ENCODE assay signal across 20 mouse cellular contexts in the genomic region with DNA sequence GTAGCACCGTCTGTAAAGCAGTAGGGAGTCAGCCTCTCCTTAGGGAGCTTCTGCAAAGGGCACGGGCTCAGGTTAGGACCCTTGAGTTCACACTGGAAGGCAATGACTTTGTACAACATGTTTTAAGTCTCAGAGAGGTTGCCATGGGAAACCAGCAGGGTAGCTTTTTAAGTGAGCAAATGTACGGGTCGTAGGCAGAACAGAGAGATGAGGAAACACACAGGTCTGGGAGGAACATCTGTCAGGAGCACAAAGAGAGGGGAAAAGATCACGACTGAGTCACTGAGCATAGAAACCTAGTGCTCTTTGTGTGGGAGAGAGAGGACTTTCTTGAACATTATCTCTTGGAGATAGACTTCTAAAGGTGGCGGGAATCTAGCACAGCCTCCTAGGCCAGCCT. TPM values are rescaled to one million over a fixed set of nuclear protein-coding genes. Genes with fewer than 3 reads are reported as not detected.
DNase-seq lines count a peak whose midpoint lies in the region; ATAC-seq lines count a peak whose summit lies in the region.
"Had no signal": no experiment of that assay in that cellular context is flagged by ENCODE, and none has a peak within 500 bp of the region (broad histone marks: within the 10 kb centered on the region; RNA-seq: fewer than 3 reads in every experiment).

No protein-coding gene starts in this region.

- no peaks in the 10 kb centered on the region for H3K9me3 ChIP-seq in forebrain, embryonic 14.5 days (replicated peaks; ENCODE audit: control insufficient read depth, low read length)
- H3K9me3 ChIP-seq in forebrain, embryonic 13.5 days (replicated peaks) = peaks cover 9% of the 10 kb centered on the region; the same call in 1 of the 2 replicates
- H3K9me3 ChIP-seq in midbrain, embryonic 11.5 days (ENCODE audit: control insufficient read depth, low read length) = peaks cover 4% of the 10 kb centered on the region; the same call in 1 of the 2 replicates
- H3K9me3 ChIP-seq in midbrain, embryonic 16.5 days (replicated peaks; ENCODE audit: control insufficient read depth, low read length, poor library complexity, severe bottlenecking) = no peaks in the 10 kb centered on the region
- H3K9me3 ChIP-seq: embryonic facial prominence, embryonic 12.5 days; heart, embryonic 13.5 days; hindbrain, embryonic 15.5 days had no signal

- no peaks in the 10 kb centered on the region for H3K36me3 ChIP-seq in forebrain, embryonic 14.5 days (ENCODE audit: control insufficient read depth, insufficient read depth, low read length)
- H3K36me3 ChIP-seq in forebrain, embryonic 13.5 days (ENCODE audit: poor library complexity, severe bottlenecking) = no peaks in the 10 kb centered on the region
- H3K36me3 ChIP-seq in midbrain, embryonic 11.5 days (ENCODE audit: control insufficient read depth, insufficient read depth, low read length) = no peaks in the 10 kb centered on the region
- no peaks in the 10 kb centered on the region for H3K36me3 ChIP-seq in midbrain, embryonic 16.5 days (ENCODE audit: control insufficient read depth, insufficient read depth, low read length)
- H3K36me3 ChIP-seq: embryonic facial prominence, embryonic 12.5 days; heart, embryonic 13.5 days; hindbrain, embryonic 15.5 days had no signal

- H3K4me2 ChIP-seq in forebrain, embryonic 14.5 days (ENCODE audit: low read length) = no peak overlapping the region
- no peak overlapping the region for H3K4me2 ChIP-seq in forebrain, embryonic 13.5 days
- H3K4me2 ChIP-seq in midbrain, embryonic 11.5 days = no peak overlapping the region
- H3K4me2 ChIP-seq in midbrain, embryonic 16.5 days (ENCODE audit: low read length) = no peak overlapping the region
- H3K4me2 ChIP-seq: embryonic facial prominence, embryonic 12.5 days; heart, embryonic 13.5 days; hindbrain, embryonic 15.5 days had no signal

- DNase-seq in forebrain, embryonic 14.5 days (ENCODE audit: low spot score) = peak; percentile 29
- DNase-seq in midbrain, embryonic 11.5 days (ENCODE audit: low spot score, missing footprints) = peak; percentile 75
- DNase-seq in mesoderm, embryonic 11.5 days (ENCODE audit: low read depth, low spot score) = peak; percentile 11
- no peak for DNase-seq in urinary bladder, postnatal 4 days (ENCODE audit: low spot score in 2 of 2)
- DNase-seq: adrenal gland, adult 2 months; adrenal gland, postnatal 25 days; cerebellum, adult 11 months; cerebellum, adult 9-10 months; cerebellum, postnatal 25 days; gastrocnemius, postnatal 36 days; heart, adult 11 months; heart, postnatal 36 days had no signal

- no peak overlapping the region for H3K27ac ChIP-seq in forebrain, embryonic 14.5 days (ENCODE audit: low read depth, low read length)
- no peak overlapping the region for H3K27ac ChIP-seq in forebrain, embryonic 13.5 days
- H3K27ac ChIP-seq in midbrain, embryonic 11.5 days (ENCODE audit: low read depth, low read length) = no peak overlapping the region
- H3K27ac ChIP-seq in midbrain, embryonic 16.5 days (ENCODE audit: low read length) = no peak overlapping the region
- H3K27ac ChIP-seq: embryonic facial prominence, embryonic 12.5 days; heart, embryonic 13.5 days; hindbrain, embryonic 15.5 days had no signal

- ATAC-seq in forebrain, embryonic 14.5 days = no peak
- no peak for ATAC-seq in forebrain, embryonic 13.5 days
- ATAC-seq in midbrain, embryonic 11.5 days (ENCODE audit: low FRiP score) = no peak
- ATAC-seq in midbrain, embryonic 16.5 days = no peak
- ATAC-seq: forebrain, embryonic 16.5 days; intestine, embryonic 16.5 days; Patski had no signal

- WGBS in forebrain, embryonic 14.5 days = 50% methylated on average over 6 of the region's 6 CpGs
- 47% methylated on average over 6 of the region's 6 CpGs for WGBS in forebrain, embryonic 13.5 days
- WGBS in midbrain, embryonic 11.5 days = 20% methylated on average over 6 of the region's 6 CpGs
- WGBS in midbrain, embryonic 16.5 days = 20% methylated on average over 6 of the region's 6 CpGs

- no peaks in the 10 kb centered on the region for H3K4me1 ChIP-seq in forebrain, embryonic 14.5 days (ENCODE audit: control insufficient read depth, insufficient read depth, low read length)
- H3K4me1 ChIP-seq in forebrain, embryonic 13.5 days = no peaks in the 10 kb centered on the region
- peaks cover 3% of the 10 kb centered on the region for H3K4me1 ChIP-seq in midbrain, embryonic 11.5 days (ENCODE audit: control insufficient read depth, insufficient read depth, low read length)
- no peaks in the 10 kb centered on the region for H3K4me1 ChIP-seq in midbrain, embryonic 16.5 days (ENCODE audit: control insufficient read depth, insufficient read depth, low read length)
- H3K4me1 ChIP-seq: embryonic facial prominence, embryonic 12.5 days; heart, embryonic 13.5 days; hindbrain, embryonic 15.5 days had no signal

- H3K9ac ChIP-seq in forebrain, embryonic 14.5 days (ENCODE audit: low read length) = no peak overlapping the region
- no peak overlapping the region for H3K9ac ChIP-seq in forebrain, embryonic 13.5 days
- no peak overlapping the region for H3K9ac ChIP-seq in midbrain, embryonic 11.5 days (ENCODE audit: low read length)
- no peak overlapping the region for H3K9ac ChIP-seq in midbrain, embryonic 16.5 days (ENCODE audit: low read depth, low read length)
- H3K9ac ChIP-seq: embryonic facial prominence, embryonic 12.5 days; heart, embryonic 13.5 days; hindbrain, embryonic 15.5 days had no signal

- no peak overlapping the region for H3K4me3 ChIP-seq in forebrain, embryonic 14.5 days (ENCODE audit: low read depth, low read length)
- H3K4me3 ChIP-seq in forebrain, embryonic 13.5 days = no peak overlapping the region
- H3K4me3 ChIP-seq in midbrain, embryonic 11.5 days (ENCODE audit: low read depth, low read length) = no peak overlapping the region
- H3K4me3 ChIP-seq in midbrain, embryonic 16.5 days (ENCODE audit: low read depth, low read length) = no peak overlapping the region
- H3K4me3 ChIP-seq: embryonic facial prominence, embryonic 12.5 days; heart, embryonic 13.5 days; hindbrain, embryonic 15.5 days had no signal

- no peaks in the 10 kb centered on the region for H3K27me3 ChIP-seq in forebrain, embryonic 14.5 days (replicated peaks; ENCODE audit: control insufficient read depth, insufficient read depth, low read length)
- H3K27me3 ChIP-seq in forebrain, embryonic 13.5 days = peaks cover 7% of the 10 kb centered on the region; the same call in 1 of the 2 replicates
- no peaks in the 10 kb centered on the region for H3K27me3 ChIP-seq in midbrain, embryonic 11.5 days (ENCODE audit: control insufficient read depth, insufficient read depth, low read length)
- H3K27me3 ChIP-seq in midbrain, embryonic 16.5 days (ENCODE audit: control insufficient read depth, insufficient read depth, low read depth, low read length) = no peaks in the 10 kb centered on the region
- H3K27me3 ChIP-seq: embryonic facial prominence, embryonic 12.5 days; heart, embryonic 13.5 days; hindbrain, embryonic 15.5 days had no signal

RNA-seq across cellular contexts. Expression of a gene that starts 7.8 kb away (rescaled TPM):
- polyA plus RNA-seq in forebrain, embryonic 14.5 days (2014; fragmentation: Nextera tagmentation; extraction: Ambion mirVana) = 7.2 and 9.0 TPM in 2 replicates
- 4.1 and 4.3 TPM in 2 replicates for polyA plus RNA-seq in forebrain, embryonic 13.5 days (2015; fragmentation: Nextera tagmentation; extraction: Ambion mirVana)
- polyA plus RNA-seq in midbrain, embryonic 11.5 days (2014; fragmentation: Nextera tagmentation; extraction: Ambion mirVana) = 3.3 and 3.8 TPM in 2 replicates
- polyA plus RNA-seq in midbrain, embryonic 16.5 days (2015; fragmentation: Nextera tagmentation; extraction: Ambion mirVana) = 16.0 and 17.6 TPM in 2 replicates

RNA-seq across cellular contexts. Expression of a gene that starts 26.0 kb away (rescaled TPM):
- 114 and 119 TPM in 2 replicates for polyA plus RNA-seq in forebrain, embryonic 14.5 days (2014; fragmentation: Nextera tagmentation; extraction: Ambion mirVana)
- 82.1 and 90.2 TPM in 2 replicates for polyA plus RNA-seq in forebrain, embryonic 13.5 days (2015; fragmentation: Nextera tagmentation; extraction: Ambion mirVana)
- 94.4 and 99.2 TPM in 2 replicates for polyA plus RNA-seq in midbrain, embryonic 11.5 days (2014; fragmentation: Nextera tagmentation; extraction: Ambion mirVana)
- polyA plus RNA-seq in midbrain, embryonic 16.5 days (2015; fragmentation: Nextera tagmentation; extraction: Ambion mirVana) = 83.4 and 85.7 TPM in 2 replicates

RNA-seq across cellular contexts. Expression of a gene that starts 40.9 kb away (rescaled TPM):
- polyA plus RNA-seq in forebrain, embryonic 14.5 days (2014; fragmentation: Nextera tagmentation; extraction: Ambion mirVana) = 7.2 and 7.5 TPM in 2 replicates
- 10.3 and 11.0 TPM in 2 replicates for polyA plus RNA-seq in forebrain, embryonic 13.5 days (2015; fragmentation: Nextera tagmentation; extraction: Ambion mirVana)
- polyA plus RNA-seq in midbrain, embryonic 11.5 days (2014; fragmentation: Nextera tagmentation; extraction: Ambion mirVana) = 8.6 and 10.6 TPM in 2 replicates
- polyA plus RNA-seq in midbrain, embryonic 16.5 days (2015; fragmentation: Nextera tagmentation; extraction: Ambion mirVana) = 8.2 and 12.4 TPM in 2 replicates

RNA-seq across cellular contexts. Expression of a gene that starts 54.4 kb away (rescaled TPM):
- 2.6 and 3.4 TPM in 2 replicates for polyA plus RNA-seq in forebrain, embryonic 14.5 days (2014; fragmentation: Nextera tagmentation; extraction: Ambion mirVana)
- polyA plus RNA-seq in forebrain, embryonic 13.5 days (2015; fragmentation: Nextera tagmentation; extraction: Ambion mirVana) = 2.3 and 2.5 TPM in 2 replicates
- 1.7 and 1.8 TPM in 2 replicates for polyA plus RNA-seq in midbrain, embryonic 11.5 days (2014; fragmentation: Nextera tagmentation; extraction: Ambion mirVana)
- polyA plus RNA-seq in midbrain, embryonic 16.5 days (2015; fragmentation: Nextera tagmentation; extraction: Ambion mirVana) = 4.3 and 6.0 TPM in 2 replicates

Comparison
In these comparisons a context has a peak if more than half of its experiments do, and no peak if none do; other contexts are left out.
1. DNase-seq: peak in forebrain, embryonic 14.5 days (single experiment), midbrain, embryonic 11.5 days (single experiment) and mesoderm, embryonic 11.5 days (single experiment); none in urinary bladder, postnatal 4 days (0 of 2).